Mouse (Mus musculus): ENCODE data around the gene Tfap2e. TPM values are rescaled to one million over a fixed set of nuclear protein-coding genes. Genes with fewer than 3 reads are reported as not detected.

The Tfap2e gene
- polyA plus RNA-seq, 1 experiment, result 0.39 TPM

- Histone ChIP-seq H3K4me1 (ENCODE audit: control insufficient read depth, insufficient read depth, low read length) (peaks cover under 1% of the 10 kb centered on the region), H3K9me3 (replicated peaks; ENCODE audit: control insufficient read depth, insufficient read depth, low read length, poor library complexity, severe bottlenecking) (no peaks in the 10 kb centered on the region), H3K9ac (ENCODE audit: low read depth, poor library complexity, severe bottlenecking) (0 out of 2 replicates have a peak overlapping the region, but pooled peaks have one; percentile 10), H3K36me3 (ENCODE audit: control insufficient read depth, insufficient read depth, low read length, poor library complexity, severe bottlenecking) (no peaks in the 10 kb centered on the region; the same call in 1 of the 2 replicates), H3K27ac (ENCODE audit: insufficient read depth, low read length) (no peak overlapping the region), H3K4me3 (ENCODE audit: low read depth, low read length) (peak overlapping the region; percentile 15), H3K27me3 (ENCODE audit: control insufficient read depth, insufficient read depth, low read length, poor library complexity, severe bottlenecking) (no peaks in the 10 kb centered on the region)
- TF ChIP-seq EP300 (IDR thresholded peaks at IDR 0.05; ENCODE audit: insufficient read depth, low read depth, low read length) (no peak), POLR2A (IDR thresholded peaks at IDR 0.05; ENCODE audit: insufficient read depth, low read length) (no peak), CTCF (IDR thresholded peaks at IDR 0.05; ENCODE audit: low read depth, low read length) (no peak)
Observed at GRCm38 (mm10) chr4:126744831-126745230, 8.8 kb upstream of the Tfap2e start.

- Histone ChIP-seq H3K4me1 (ENCODE audit: control insufficient read depth, insufficient read depth, low read length) (peaks cover 2% of the 10 kb centered on the region), H3K27me3 (ENCODE audit: control insufficient read depth, insufficient read depth, low read length, poor library complexity, severe bottlenecking) (no peaks in the 10 kb centered on the region), H3K4me3 (ENCODE audit: low read depth, low read length) (no peak overlapping the region), H3K9me3 (replicated peaks; ENCODE audit: control insufficient read depth, insufficient read depth, low read length, poor library complexity, severe bottlenecking) (no peaks in the 10 kb centered on the region), H3K9ac (ENCODE audit: low read depth, poor library complexity, severe bottlenecking) (no peak overlapping the region), H3K36me3 (ENCODE audit: control insufficient read depth, insufficient read depth, low read length, poor library complexity, severe bottlenecking) (no peaks in the 10 kb centered on the region; the same call in 1 of the 2 replicates), H3K27ac (ENCODE audit: insufficient read depth, low read length) (no peak overlapping the region)
- TF ChIP-seq POLR2A (IDR thresholded peaks at IDR 0.05; ENCODE audit: insufficient read depth, low read length) (no peak), CTCF (IDR thresholded peaks at IDR 0.05; ENCODE audit: low read depth, low read length) (no peak), EP300 (IDR thresholded peaks at IDR 0.05; ENCODE audit: insufficient read depth, low read depth, low read length) (no peak)
Observed at GRCm38 (mm10) chr4:126743713-126744112, 7.7 kb upstream of the Tfap2e start.

GRCm38 (mm10) chr4:126742976-126743375 is 6.9 kb upstream of the Tfap2e start:
- H3K27me3 ChIP-seq (ENCODE audit: control insufficient read depth, insufficient read depth, low read length, poor library complexity, severe bottlenecking), result no peaks in the 10 kb centered on the region
- no peak overlapping the region for H3K9ac ChIP-seq (ENCODE audit: low read depth, poor library complexity, severe bottlenecking)
- H3K36me3 ChIP-seq (ENCODE audit: control insufficient read depth, insufficient read depth, low read length, poor library complexity, severe bottlenecking), result no peaks in the 10 kb centered on the region
- no peak overlapping the region for H3K4me3 ChIP-seq (ENCODE audit: low read depth, low read length)
- peaks cover 2% of the 10 kb centered on the region for H3K4me1 ChIP-seq (ENCODE audit: control insufficient read depth, insufficient read depth, low read length)
- TF ChIP-seq EP300 (IDR thresholded peaks at IDR 0.05; ENCODE audit: insufficient read depth, low read depth, low read length), result no peak
- TF ChIP-seq CTCF (IDR thresholded peaks at IDR 0.05; ENCODE audit: low read depth, low read length), result no peak
- TF ChIP-seq POLR2A (IDR thresholded peaks at IDR 0.05; ENCODE audit: insufficient read depth, low read length), result no peak
- H3K9me3 ChIP-seq (replicated peaks; ENCODE audit: control insufficient read depth, insufficient read depth, low read length, poor library complexity, severe bottlenecking), result no peaks in the 10 kb centered on the region
- no peak overlapping the region for H3K27ac ChIP-seq (ENCODE audit: insufficient read depth, low read length)

- Histone ChIP-seq H3K27me3 (ENCODE audit: control insufficient read depth, insufficient read depth, low read length, poor library complexity, severe bottlenecking) (no peaks in the 10 kb centered on the region), H3K9me3 (replicated peaks; ENCODE audit: control insufficient read depth, insufficient read depth, low read length, poor library complexity, severe bottlenecking) (no peaks in the 10 kb centered on the region), H3K4me3 (ENCODE audit: low read depth, low read length) (no peak overlapping the region), H3K36me3 (ENCODE audit: control insufficient read depth, insufficient read depth, low read length, poor library complexity, severe bottlenecking) (no peaks in the 10 kb centered on the region), H3K27ac (ENCODE audit: insufficient read depth, low read length) (no peak overlapping the region), H3K4me1 (ENCODE audit: control insufficient read depth, insufficient read depth, low read length) (peaks cover 2% of the 10 kb centered on the region), H3K9ac (ENCODE audit: low read depth, poor library complexity, severe bottlenecking) (no peak overlapping the region)
- peak; percentile 84 for TF ChIP-seq CTCF (IDR thresholded peaks at IDR 0.05; ENCODE audit: low read depth, low read length)
- TF ChIP-seq POLR2A (IDR thresholded peaks at IDR 0.05; ENCODE audit: insufficient read depth, low read length), result no peak
Observed at GRCm38 (mm10) chr4:126741448-126741847, 5.4 kb upstream of the Tfap2e start.

- Histone ChIP-seq H3K4me3 (ENCODE audit: low read depth, low read length) (no peak overlapping the region; the same call in 1 of the 2 replicates), H3K9ac (ENCODE audit: low read depth, poor library complexity, severe bottlenecking) (peak overlapping the region; percentile 33)
Observed at GRCm38 (mm10) chr4:126739966-126740676, 4.1 kb upstream of the Tfap2e start.

GRCm38 (mm10) chr4:126735382-126736000 is 549 bp downstream of the Tfap2e start:
- Histone ChIP-seq H3K4me3 (ENCODE audit: low read depth, low read length) (peak overlapping the region; percentile 67), H3K4me1 (ENCODE audit: control insufficient read depth, insufficient read depth, low read length) (peaks cover 2% of the 10 kb centered on the region), H3K9ac (ENCODE audit: low read depth, poor library complexity, severe bottlenecking) (peak overlapping the region; percentile 39), H3K36me3 (ENCODE audit: control insufficient read depth, insufficient read depth, low read length, poor library complexity, severe bottlenecking) (no peaks in the 10 kb centered on the region), H3K27ac (ENCODE audit: insufficient read depth, low read length) (no peak overlapping the region), H3K27me3 (ENCODE audit: control insufficient read depth, insufficient read depth, low read length, poor library complexity, severe bottlenecking) (peaks cover 19% of the 10 kb centered on the region), H3K9me3 (replicated peaks; ENCODE audit: control insufficient read depth, insufficient read depth, low read length, poor library complexity, severe bottlenecking) (no peaks in the 10 kb centered on the region)
- TF ChIP-seq CTCF (IDR thresholded peaks at IDR 0.05; ENCODE audit: low read depth, low read length) (no peak), POLR2A (IDR thresholded peaks at IDR 0.05; ENCODE audit: insufficient read depth, low read length) (no peak), EP300 (IDR thresholded peaks at IDR 0.05; ENCODE audit: insufficient read depth, low read depth, low read length) (no peak)

More at GRCm38 (mm10) chr4:126739966-126740676, 4.1 kb upstream of the Tfap2e start:
- Histone ChIP-seq H3K4me1 (ENCODE audit: control insufficient read depth, insufficient read depth, low read length) (peaks cover 2% of the 10 kb centered on the region), H3K27ac (ENCODE audit: insufficient read depth, low read length) (peak overlapping the region; percentile 71), H3K36me3 (ENCODE audit: control insufficient read depth, insufficient read depth, low read length, poor library complexity, severe bottlenecking) (no peaks in the 10 kb centered on the region), H3K9me3 (replicated peaks; ENCODE audit: control insufficient read depth, insufficient read depth, low read length, poor library complexity, severe bottlenecking) (no peaks in the 10 kb centered on the region), H3K27me3 (ENCODE audit: control insufficient read depth, insufficient read depth, low read length, poor library complexity, severe bottlenecking) (peaks cover 7% of the 10 kb centered on the region; the same call in 1 of the 2 replicates)
- TF ChIP-seq EP300 (IDR thresholded peaks at IDR 0.05; ENCODE audit: insufficient read depth, low read depth, low read length) (no peak), CTCF (IDR thresholded peaks at IDR 0.05; ENCODE audit: low read depth, low read length) (peak; percentile 76), POLR2A (IDR thresholded peaks at IDR 0.05; ENCODE audit: insufficient read depth, low read length) (no peak)
